Mouse (Mus musculus): ENCODE data around the gene Ganab.
"Not testable (repeated sequence)": the region's sequence is repeated elsewhere in the genome, so short reads cannot be mapped to it uniquely, and the experiment has no call there.

Ganab gene

GRCm38 (mm10) chr19:8897865-8898495 lies at the start of gene Ganab:
Ganab (plus strand) TSS chr19:8898071.
- peak; percentile 95 for DNase-seq (ENCODE audit: low spot score in 2 of 2)

- no peak for DNase-seq (ENCODE audit: low spot score in 2 of 2)
These were observed 49.5 kb upstream of the Ganab start for GRCm38 (mm10) chr19:8848356-8848755.

- DNase-seq (ENCODE audit: low spot score in 2 of 2) = peak; percentile 68 to 76
These were observed 47.4 kb upstream of the Ganab start, which contains the start of gene Lrrn4cl for GRCm38 (mm10) chr19:8850402-8850901. Lrrn4cl (plus strand) TSS chr19:8850768.

- no peak for DNase-seq (ENCODE audit: low spot score in 2 of 2)
These were observed 46.2 kb upstream of the Ganab start for GRCm38 (mm10) chr19:8851639-8852038.

GRCm38 (mm10) chr19:8852236-8852928 lies 45.5 kb upstream of the Ganab start:
- peak in 1 of 2 experiments; percentile 33 for DNase-seq (ENCODE audit: low spot score in 2 of 2)

- no peak for DNase-seq (ENCODE audit: low spot score in 2 of 2)
These were observed 44.8 kb upstream of the Ganab start for GRCm38 (mm10) chr19:8853117-8853516.

- no peak for DNase-seq (ENCODE audit: low spot score in 2 of 2)
These were observed 40.2 kb upstream of the Ganab start for GRCm38 (mm10) chr19:8857689-8858088.

- no peak for DNase-seq (ENCODE audit: low spot score in 2 of 2)
These were observed 38.9 kb upstream of the Ganab start for GRCm38 (mm10) chr19:8859018-8859417.

- DNase-seq (ENCODE audit: low spot score in 2 of 2) = no peak
These were observed 33.6 kb upstream of the Ganab start for GRCm38 (mm10) chr19:8864265-8864664.

- not testable (repeated sequence) for DNase-seq (ENCODE audit: low spot score in 2 of 2)
These were observed 27.5 kb upstream of the Ganab start for GRCm38 (mm10) chr19:8870381-8870780.

- DNase-seq (ENCODE audit: low spot score in 2 of 2) = no peak
These were observed 27.0 kb upstream of the Ganab start for GRCm38 (mm10) chr19:8870838-8871237.

- peak; percentile 98 for DNase-seq (ENCODE audit: low spot score in 2 of 2)
These were observed 26.3 kb upstream of the Ganab start, which contains the start of gene Ubxn1 for GRCm38 (mm10) chr19:8871267-8872186. Ubxn1 (plus strand) TSS chr19:8871496.

GRCm38 (mm10) chr19:8872266-8872840 lies 25.5 kb upstream of the Ganab start:
- no peak for DNase-seq (ENCODE audit: low spot score in 2 of 2)

GRCm38 (mm10) chr19:8875031-8875430 lies 22.8 kb upstream of the Ganab start:
- DNase-seq (ENCODE audit: low spot score in 2 of 2) = no peak

GRCm38 (mm10) chr19:8880311-8881033 lies 17.4 kb upstream of the Ganab start, which contains the start of gene Uqcc3:
Uqcc3 (minus strand) TSS chr19:8880923.
- peak; percentile 91 to 92 for DNase-seq (ENCODE audit: low spot score in 2 of 2)

- no peak for DNase-seq (ENCODE audit: low spot score in 2 of 2)
These were observed 16.9 kb upstream of the Ganab start for GRCm38 (mm10) chr19:8881034-8881392.

- no peak for DNase-seq (ENCODE audit: low spot score in 2 of 2)
These were observed 14.3 kb upstream of the Ganab start, which contains the start of the genes Lbhd1 and Gm49403 for GRCm38 (mm10) chr19:8883616-8884015. Lbhd1 (plus strand) TSS chr19:8883732. Gm49403 (plus strand) TSS chr19:8883930.

- DNase-seq (ENCODE audit: low spot score in 2 of 2) = no peak
These were observed 10.8 kb upstream of the Ganab start for GRCm38 (mm10) chr19:8886916-8887584.

GRCm38 (mm10) chr19:8887585-8888463 lies 10.0 kb upstream of the Ganab start:
- DNase-seq (ENCODE audit: low spot score in 2 of 2) = no peak

All from heart, adult 9 months (tissue).